Mouse (Mus musculus) embryonic facial prominence, embryonic 13.5 days (tissue): ENCODE results near the gene Poc1a. TPM values are rescaled to one million over a fixed set of nuclear protein-coding genes. Genes with fewer than 3 reads are reported as not detected.

Experiments
- ATAC-seq: fragments of 200-750 bp; cut with Nextera tagmentation; 2 replicates; pipeline ENCODE4 v1.8.0; 2017; ENCODE audit warnings: low read depth; ENCODE audit not compliant: insufficient number of reproducible peaks, insufficient read depth, low FRiP score, low TSS enrichment
- H3K27ac ChIP-seq: fragments of 300-500 bp; sonication (generic); 2 replicates; pipeline ENCODE4 v1.5.1; 2015; ENCODE audit warnings: moderate library complexity, mild to moderate bottlenecking, inconsistent platforms
- H3K27me3 ChIP-seq: fragments of 300-500 bp; sonication (generic); 2 replicates; pipeline ENCODE4 v1.6.1; 2015; ENCODE audit warnings: mild to moderate bottlenecking, inconsistent platforms
- H3K36me3 ChIP-seq: fragments of 300-500 bp; sonication (generic); 2 replicates; pipeline ENCODE4 v1.6.1; 2015; ENCODE audit warnings: mild to moderate bottlenecking, inconsistent platforms
- H3K4me1 ChIP-seq: fragments of 300-500 bp; sonication (generic); 2 replicates; pipeline ENCODE4 v1.6.1; 2015; ENCODE audit warnings: inconsistent platforms
- H3K4me2 ChIP-seq: fragments of 300-500 bp; sonication (generic); 2 replicates; pipeline ENCODE4 v1.6.1; 2015; ENCODE audit warnings: moderate library complexity, mild to moderate bottlenecking, inconsistent platforms
- H3K4me3 ChIP-seq: fragments of 300-500 bp; sonication (generic); 2 replicates; pipeline ENCODE4 v1.5.1; 2015; ENCODE audit warnings: mild to moderate bottlenecking, inconsistent platforms
- H3K9ac ChIP-seq: fragments of 300-500 bp; sonication (generic); 2 replicates; pipeline ENCODE4 v1.6.1; 2015; ENCODE audit warnings: mild to moderate bottlenecking, inconsistent platforms
- H3K9me3 ChIP-seq: fragments of 300-500 bp; sonication (generic); 2 replicates; pipeline ENCODE4 v1.6.1; 2016; ENCODE audit warnings: inconsistent platforms
- WGBS: fragments of 180-500 bp; shearing (Covaris S2); methylation state at CpG from one replicate; pipeline ENCODE4 v1.1.7; 2015; ENCODE audit warnings: mixed read lengths; 5-methylcytosine and 5-hydroxymethylcytosine counted together
- polyA plus RNA-seq: library from polyadenylated mRNA; unstranded; fragments of >200 nt; fragmentation: Nextera tagmentation; extraction: Ambion mirVana; gene quantifications from 2 replicates; pipeline ENCODE4 v1.2.1, GENCODE M21; 2015

Poc1a gene
- polyA plus RNA-seq, 1 experiment from 2014 or later: 26.0 TPM

DNA sequence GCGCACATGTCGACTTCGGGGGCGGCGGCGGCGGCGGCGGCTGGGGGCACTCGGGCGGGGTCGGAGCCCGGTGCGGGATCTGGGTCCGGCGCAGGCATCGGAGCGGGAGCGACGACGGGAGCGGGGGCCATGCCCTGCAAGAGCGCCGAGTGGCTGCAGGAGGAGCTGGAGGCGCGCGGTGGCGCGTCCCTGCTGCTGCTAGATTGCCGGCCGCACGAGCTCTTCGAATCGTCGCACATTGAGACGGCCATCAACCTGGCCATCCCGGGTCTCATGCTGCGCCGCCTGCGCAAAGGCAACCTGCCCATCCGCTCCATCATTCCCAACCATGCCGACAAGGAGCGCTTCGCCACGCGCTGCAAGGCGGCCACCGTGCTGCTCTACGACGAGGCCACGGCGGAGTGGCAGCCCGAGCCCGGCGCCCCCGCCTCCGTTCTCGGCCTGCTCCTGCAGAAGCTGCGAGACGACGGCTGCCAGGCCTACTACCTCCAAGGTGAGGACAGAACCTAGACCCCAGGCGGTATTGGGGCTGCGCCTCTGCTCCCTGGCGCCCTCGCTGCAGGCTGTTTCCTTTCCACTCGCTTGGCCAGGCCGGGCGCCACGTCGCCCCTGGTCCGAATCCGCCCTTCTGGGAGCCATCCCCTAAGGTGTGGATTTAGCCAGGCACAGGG is 88.1 kb downstream of the Poc1a start:
- Histone ChIP-seq H3K36me3 (peaks cover 34% of the 10 kb centered on the region), H3K9ac (peak overlapping the region; percentile 99), H3K4me1 (peaks cover 68% of the 10 kb centered on the region), H3K27ac (peak overlapping the region; percentile 99), H3K4me3 (peak overlapping the region; percentile 97), H3K27me3 (no peaks in the 10 kb centered on the region), H3K4me2 (peak overlapping the region; percentile 96), H3K9me3 (no peaks in the 10 kb centered on the region)
- no peak for ATAC-seq
- WGBS: under 1% methylated on average over 72 of the region's 72 CpGs

DNA sequence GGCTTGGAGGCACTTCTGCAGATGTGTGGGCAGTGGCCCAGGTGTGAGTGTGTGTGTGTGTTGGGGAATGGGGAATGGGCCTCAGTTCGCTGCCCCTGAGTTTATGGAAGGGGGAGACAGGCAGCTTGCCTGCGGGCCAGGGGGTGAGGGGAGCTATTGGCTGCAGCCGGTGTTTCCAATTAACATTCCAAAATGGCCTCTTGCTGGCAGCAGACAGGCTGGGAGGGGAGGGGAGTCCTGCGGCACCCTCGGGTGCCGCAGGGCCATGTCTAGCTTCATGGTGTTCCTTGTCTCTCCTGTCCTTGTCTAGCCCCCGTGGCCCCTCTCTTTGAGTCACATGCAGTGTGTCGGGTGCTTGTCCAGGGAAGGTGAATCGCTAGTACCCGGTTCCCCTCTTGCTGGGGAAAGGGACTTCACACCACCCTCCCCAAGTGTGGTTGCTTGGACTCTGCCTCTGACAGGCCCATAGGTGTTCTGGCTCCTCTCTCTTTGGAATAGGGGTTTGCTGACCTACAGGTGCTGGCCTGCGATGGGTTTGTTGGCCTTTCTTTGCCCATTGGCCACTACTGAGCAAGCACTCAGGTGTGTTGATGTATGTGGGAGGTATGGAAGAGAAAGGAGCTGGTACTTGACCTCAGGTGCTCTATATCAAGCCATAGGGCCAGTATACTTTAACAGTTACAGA is 89.1 kb downstream of the Poc1a start:
- Histone ChIP-seq H3K9me3 (no peaks in the 10 kb centered on the region), H3K27me3 (no peaks in the 10 kb centered on the region), H3K4me3 (peak overlapping the region; percentile 97), H3K27ac (peak overlapping the region; percentile 99), H3K9ac (peak overlapping the region; percentile 99), H3K4me1 (peaks cover 67% of the 10 kb centered on the region), H3K4me2 (peak overlapping the region; percentile 96), H3K36me3 (peaks cover 42% of the 10 kb centered on the region)
- no peak for ATAC-seq
- 4% methylated on average over 11 of the region's 11 CpGs for WGBS

DNA sequence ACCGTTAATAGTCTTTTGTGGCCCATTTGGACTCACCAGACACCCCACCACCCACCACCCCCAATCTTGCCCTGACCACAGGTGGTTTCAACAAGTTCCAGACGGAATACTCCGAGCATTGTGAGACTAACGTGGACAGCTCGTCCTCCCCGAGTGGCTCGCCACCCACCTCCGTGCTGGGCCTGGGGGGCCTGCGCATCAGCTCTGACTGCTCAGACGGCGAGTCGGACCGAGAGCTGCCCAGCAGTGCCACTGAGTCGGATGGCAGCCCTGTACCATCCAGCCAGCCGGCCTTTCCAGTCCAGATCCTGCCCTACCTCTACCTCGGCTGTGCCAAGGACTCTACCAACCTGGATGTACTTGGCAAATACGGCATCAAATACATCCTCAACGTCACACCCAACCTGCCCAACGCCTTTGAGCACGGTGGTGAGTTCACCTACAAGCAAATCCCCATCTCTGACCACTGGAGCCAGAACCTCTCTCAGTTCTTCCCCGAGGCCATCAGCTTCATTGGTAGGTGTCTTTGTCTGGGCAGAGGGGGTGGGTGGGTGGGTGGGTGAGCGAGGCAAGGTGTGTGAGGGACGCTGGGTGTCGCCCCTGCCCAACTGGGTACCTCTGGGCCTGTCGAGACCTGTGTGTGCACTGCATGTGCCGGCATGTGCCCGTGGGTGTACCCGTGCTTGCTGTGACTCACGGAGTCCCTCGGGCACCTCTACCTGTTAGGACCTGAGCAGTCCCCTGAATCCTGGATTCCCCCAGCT is 89.9 kb downstream of the Poc1a start:
- Histone ChIP-seq H3K4me1 (peaks cover 63% of the 10 kb centered on the region), H3K9ac (peak overlapping the region; percentile 99), H3K27ac (peak overlapping the region; percentile 99), H3K27me3 (no peaks in the 10 kb centered on the region), H3K9me3 (no peaks in the 10 kb centered on the region), H3K4me2 (peak overlapping the region; percentile 96), H3K36me3 (peaks cover 46% of the 10 kb centered on the region), H3K4me3 (peak overlapping the region; percentile 97)
- no peak for ATAC-seq
- 40% methylated on average over 30 of the region's 30 CpGs for WGBS

DNA sequence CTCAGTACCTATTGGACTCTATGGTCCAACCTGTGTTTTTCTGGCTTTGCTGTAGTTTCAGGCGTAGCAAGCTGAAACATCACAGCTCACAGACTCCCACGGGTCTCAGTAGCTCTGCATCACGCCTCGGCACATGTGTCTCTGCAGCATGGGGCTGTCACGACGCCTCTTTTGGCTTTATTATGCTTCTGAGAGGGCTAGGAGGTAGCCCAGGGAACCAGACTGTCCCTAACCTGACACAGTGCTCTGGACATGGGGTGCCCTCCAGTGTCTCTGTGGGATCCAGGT is 90.5 kb downstream of the Poc1a start:
- no peaks in the 10 kb centered on the region for H3K9me3 ChIP-seq
- peak overlapping the region; percentile 75 for H3K27ac ChIP-seq
- 17% methylated on average over 6 of the region's 6 CpGs for WGBS
- peak overlapping the region; percentile 97 for H3K4me3 ChIP-seq
- no peaks in the 10 kb centered on the region for H3K27me3 ChIP-seq
- peak overlapping the region; percentile 96 for H3K4me2 ChIP-seq
- no peak for ATAC-seq
- peaks cover 48% of the 10 kb centered on the region for H3K36me3 ChIP-seq
- H3K4me1 ChIP-seq: peaks cover 58% of the 10 kb centered on the region
- peak overlapping the region; percentile 99 for H3K9ac ChIP-seq

GRCm38 (mm10) chr9:106371776-106372175 is 90.9 kb downstream of the Poc1a start:
- Histone ChIP-seq H3K27me3 (no peaks in the 10 kb centered on the region), H3K4me3 (peak overlapping the region; percentile 97), H3K4me2 (peak overlapping the region; percentile 96), H3K9ac (peak overlapping the region; percentile 99), H3K36me3 (peaks cover 51% of the 10 kb centered on the region), H3K27ac (peak overlapping the region; percentile 75), H3K4me1 (peaks cover 53% of the 10 kb centered on the region), H3K9me3 (no peaks in the 10 kb centered on the region)
- ATAC-seq: no peak
- 9% methylated on average over 6 of the region's 6 CpGs for WGBS

DNA sequence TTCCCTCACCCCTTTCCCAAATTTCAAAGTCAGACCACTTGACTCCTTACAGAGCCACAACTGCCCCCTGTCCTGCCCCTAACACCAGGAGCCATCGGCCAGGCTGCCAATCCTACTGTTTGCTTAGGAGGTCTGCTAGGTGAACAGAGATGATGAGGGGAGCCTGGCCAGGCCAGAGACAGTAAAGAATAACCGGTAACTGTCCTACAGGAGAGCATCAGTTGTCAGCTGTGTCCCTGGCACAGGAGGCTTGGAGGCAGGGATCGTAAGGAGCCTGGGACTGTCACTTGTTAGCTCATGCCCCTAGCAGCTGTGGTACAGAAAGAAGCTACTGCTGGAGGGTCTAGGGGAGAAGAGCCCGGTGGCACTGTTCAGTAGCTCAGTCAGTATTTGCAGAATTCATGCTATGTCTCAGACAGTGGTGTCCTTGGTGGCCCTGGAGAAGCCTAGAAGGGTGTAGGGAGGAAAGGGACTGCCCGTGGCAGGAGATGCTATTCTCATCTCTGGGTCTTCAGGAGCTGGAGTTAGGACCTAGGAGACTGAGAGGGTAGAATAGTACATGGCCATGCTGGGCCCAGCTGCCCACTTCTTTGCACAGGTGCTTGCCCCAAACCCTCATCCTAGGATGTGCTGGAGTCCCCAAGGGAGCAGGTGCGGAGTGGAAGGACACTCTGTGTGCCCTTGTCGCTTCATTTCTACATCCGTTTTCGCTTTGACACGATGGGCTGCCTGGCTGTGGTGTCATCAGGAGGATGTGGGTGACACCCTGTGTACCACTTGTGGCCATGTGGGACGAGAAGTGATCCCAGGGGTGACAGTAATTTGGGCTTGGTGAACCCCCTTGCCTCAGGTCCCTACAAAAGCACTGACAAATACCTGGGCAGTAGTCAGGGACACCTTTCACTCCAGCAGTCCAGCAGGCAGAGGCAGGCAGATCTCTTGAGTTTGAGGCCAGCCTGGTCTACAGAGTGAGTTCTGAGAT is 91.9 kb downstream of the Poc1a start:
- Histone ChIP-seq H3K27me3 (no peaks in the 10 kb centered on the region), H3K4me2 (peak overlapping the region; percentile 96), H3K9ac (peak overlapping the region; percentile 99), H3K27ac (peak overlapping the region; percentile 75; the same call in 1 of the 2 replicates), H3K4me1 (peaks cover 56% of the 10 kb centered on the region), H3K4me3 (peak overlapping the region; percentile 97), H3K9me3 (no peaks in the 10 kb centered on the region), H3K36me3 (peaks cover 61% of the 10 kb centered on the region)
- ATAC-seq: no peak
- WGBS: 84% methylated on average over 11 of the region's 11 CpGs

DNA sequence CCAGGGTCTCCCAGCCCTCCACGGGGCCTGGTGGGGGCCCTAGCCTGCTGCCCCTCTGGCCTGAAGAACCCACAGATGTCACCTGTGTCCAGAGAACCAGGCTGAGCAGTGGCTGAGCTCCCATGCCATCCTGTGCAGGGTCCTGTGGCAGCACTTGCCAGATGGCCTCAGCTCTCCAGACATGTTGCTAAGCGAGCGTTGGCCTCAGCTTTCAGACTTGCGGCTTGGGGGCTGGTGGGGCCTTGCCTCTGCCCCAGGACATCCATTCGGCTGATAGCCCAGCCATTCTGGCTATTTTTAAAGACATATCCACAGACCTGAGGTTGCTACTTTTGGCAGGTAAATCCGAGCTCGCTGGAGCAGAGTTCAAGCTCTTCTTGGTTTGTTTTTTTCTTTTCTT is 93.1 kb downstream of the Poc1a start:
- 81% methylated on average over 7 of the region's 7 CpGs for WGBS
- peak overlapping the region; percentile 51; the same call in 1 of the 2 replicates for H3K9ac ChIP-seq
- ATAC-seq: no peak
- no peaks in the 10 kb centered on the region for H3K9me3 ChIP-seq
- no peak overlapping the region for H3K4me3 ChIP-seq
- no peak overlapping the region for H3K27ac ChIP-seq
- H3K4me1 ChIP-seq: peaks cover 62% of the 10 kb centered on the region
- peaks cover 73% of the 10 kb centered on the region for H3K36me3 ChIP-seq
- H3K4me2 ChIP-seq: no peak overlapping the region; the same call in 1 of the 2 replicates
- no peaks in the 10 kb centered on the region for H3K27me3 ChIP-seq

DNA sequence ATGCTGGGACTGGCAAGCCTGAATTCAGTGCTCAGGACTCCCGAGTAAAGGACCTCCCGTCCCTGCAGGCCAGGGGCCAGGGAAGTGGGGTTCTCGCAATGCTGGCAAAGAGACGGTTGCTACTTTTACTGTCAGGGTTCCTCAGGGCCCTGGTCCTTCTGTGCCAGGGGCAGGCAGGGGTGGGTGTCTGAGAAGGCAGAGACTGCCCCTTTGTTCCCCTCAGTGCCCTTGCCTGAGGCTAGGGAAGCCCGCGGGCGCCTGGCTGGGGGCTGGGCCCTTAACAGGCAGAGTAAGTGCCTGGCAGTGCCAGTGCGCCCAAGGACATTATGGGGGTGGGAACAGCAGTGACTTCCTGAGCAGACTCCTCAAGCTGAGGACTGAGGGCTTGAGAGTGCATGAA is 96.4 kb downstream of the Poc1a start:
- peaks cover 46% of the 10 kb centered on the region for H3K4me1 ChIP-seq
- H3K9ac ChIP-seq: no peak overlapping the region
- no peak overlapping the region for H3K4me3 ChIP-seq
- H3K4me2 ChIP-seq: no peak overlapping the region
- H3K36me3 ChIP-seq: peaks cover 64% of the 10 kb centered on the region
- 77% methylated on average over 8 of the region's 8 CpGs for WGBS
- H3K27ac ChIP-seq: peak overlapping the region; percentile 55
- ATAC-seq: no peak
- no peaks in the 10 kb centered on the region for H3K9me3 ChIP-seq
- no peaks in the 10 kb centered on the region for H3K27me3 ChIP-seq

GRCm38 (mm10) chr9:106378045-106378444 is 97.2 kb downstream of the Poc1a start:
- ATAC-seq: no peak
- Histone ChIP-seq H3K9me3 (no peaks in the 10 kb centered on the region), H3K36me3 (peaks cover 56% of the 10 kb centered on the region), H3K27me3 (no peaks in the 10 kb centered on the region), H3K9ac (no peak overlapping the region), H3K4me2 (no peak overlapping the region), H3K27ac (peak overlapping the region; percentile 76), H3K4me3 (no peak overlapping the region), H3K4me1 (peaks cover 40% of the 10 kb centered on the region)
- 53% methylated on average over 3 of the region's 3 CpGs for WGBS

GRCm38 (mm10) chr9:106378753-106379152 is 97.9 kb downstream of the Poc1a start:
- ATAC-seq: no peak

More at GRCm38 (mm10) chr9:106378753-106379152, 97.9 kb downstream of the Poc1a start:
- Histone ChIP-seq H3K36me3 (peaks cover 49% of the 10 kb centered on the region), H3K4me3 (no peak overlapping the region), H3K4me1 (peaks cover 41% of the 10 kb centered on the region), H3K27me3 (no peaks in the 10 kb centered on the region), H3K4me2 (no peak overlapping the region), H3K27ac (peak overlapping the region; percentile 76), H3K9ac (no peak overlapping the region), H3K9me3 (no peaks in the 10 kb centered on the region)
- 49% methylated on average over 9 of the region's 9 CpGs for WGBS
